Mouse (Mus musculus): ENCODE data around the gene Rpl7l1. TPM values are rescaled to one million over a fixed set of nuclear protein-coding genes. Genes with fewer than 3 reads are reported as not detected.
"Not testable (repeated sequence)": the region's sequence is repeated elsewhere in the genome, so short reads cannot be mapped to it uniquely, and the experiment has no call there.

Rpl7l1 gene
- total RNA-seq, 2 experiments from 2014 or later: 54.3 to 57.4 TPM

DNA sequence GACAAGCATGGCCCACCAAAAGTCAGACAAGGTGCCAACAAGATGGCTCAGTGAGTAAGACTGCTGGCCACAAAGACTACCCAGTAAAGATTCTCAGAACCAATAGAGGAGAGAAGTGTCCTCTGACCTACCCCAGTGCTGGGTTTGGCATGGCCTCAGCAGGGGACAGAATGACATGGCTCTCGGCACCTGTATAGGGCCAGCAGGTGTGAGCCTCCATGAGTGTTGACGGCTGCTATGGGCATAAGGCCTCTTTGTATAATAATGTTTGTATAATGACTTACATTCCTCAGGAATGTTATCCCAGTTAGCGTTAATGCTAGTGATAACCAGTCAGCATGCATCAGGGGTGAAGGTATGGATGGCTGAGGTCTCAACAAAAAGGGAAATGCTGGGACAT lies 6.4 kb downstream of the Rpl7l1 start:
- no peak for DNase-seq (ENCODE audit: low spot score in 2 of 2)

DNA sequence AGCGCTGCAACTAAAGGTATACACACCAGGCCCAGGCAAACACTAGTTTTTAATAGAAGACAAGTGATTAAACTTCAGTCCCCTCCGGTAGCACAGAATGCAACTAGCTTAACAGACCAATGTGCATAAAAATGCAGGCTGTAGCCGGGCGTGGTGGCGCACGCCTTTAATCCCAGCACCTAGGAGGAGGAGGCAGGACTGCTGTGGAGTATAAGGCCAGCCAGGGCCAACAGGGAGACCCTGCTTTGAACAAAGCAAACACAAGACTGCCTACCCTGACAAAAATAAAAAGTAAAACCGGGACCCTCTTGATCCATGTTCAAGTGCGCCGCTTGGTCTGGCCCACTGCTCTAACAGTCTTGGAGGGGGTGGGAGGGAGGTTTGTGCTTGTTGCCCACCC lies 7.4 kb downstream of the Rpl7l1 start:
- DNase-seq (ENCODE audit: low spot score in 2 of 2): no peak

DNA sequence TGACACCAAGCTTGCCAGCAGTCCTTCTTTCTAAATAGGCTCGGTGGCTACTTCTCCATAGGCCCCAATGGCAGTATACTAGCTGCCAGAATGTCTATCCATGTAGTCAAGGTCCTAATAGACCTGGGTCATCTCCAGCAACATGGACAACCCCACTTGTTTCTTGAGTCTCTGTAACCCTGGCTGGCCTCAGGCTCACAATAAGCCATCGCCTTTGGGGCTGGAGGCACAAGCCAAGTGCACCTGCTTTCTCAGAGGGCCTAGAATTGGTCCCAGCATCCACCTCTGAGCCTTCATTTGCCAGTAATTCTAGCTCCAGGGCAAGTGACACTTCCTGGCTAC lies 8.4 kb downstream of the Rpl7l1 start:
- no peak for DNase-seq (ENCODE audit: low spot score in 2 of 2)

DNA sequence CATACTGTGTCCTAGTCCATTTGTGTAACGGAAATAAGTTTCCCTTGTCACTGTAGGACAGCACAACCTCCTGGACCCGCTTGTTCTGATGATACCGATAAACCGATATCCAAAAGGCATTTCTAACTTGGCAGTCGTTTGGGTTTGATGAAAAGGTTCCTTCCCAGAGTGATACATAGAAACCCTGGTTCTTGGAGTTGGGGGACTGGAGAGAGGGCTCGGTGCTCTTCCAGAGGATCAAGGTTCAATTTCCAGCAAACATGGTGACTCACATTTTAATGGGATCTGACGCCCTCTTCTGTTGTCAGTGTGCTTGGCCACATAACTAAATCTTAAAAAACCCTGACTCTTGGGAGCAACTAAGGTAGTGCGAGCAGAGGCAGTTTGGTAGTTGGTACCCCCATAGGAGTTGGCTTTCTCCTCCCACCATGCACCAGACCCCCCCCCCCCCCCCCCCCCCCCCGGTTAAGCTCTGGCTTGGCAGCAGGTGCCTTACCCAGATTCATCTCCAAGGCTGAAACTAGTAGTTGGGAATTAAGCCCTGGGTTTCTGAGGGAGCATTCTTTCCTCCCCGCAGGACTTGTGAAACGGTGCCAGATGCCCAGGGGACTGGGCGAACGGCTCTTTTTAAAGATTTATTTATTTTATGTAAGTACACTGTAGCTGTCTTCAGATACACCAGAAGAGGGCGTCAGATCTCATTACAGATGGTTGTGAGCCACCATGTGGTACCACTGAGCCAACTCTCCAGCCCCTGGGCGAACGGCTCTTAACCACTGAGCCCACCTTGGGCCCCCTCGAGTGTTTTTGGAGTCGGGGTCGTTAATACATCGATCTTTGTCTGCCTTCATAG lies 9.0 kb downstream of the Rpl7l1 start:
- peak in 1 of 2 experiments; percentile 23 for DNase-seq (ENCODE audit: low spot score in 2 of 2)

DNA sequence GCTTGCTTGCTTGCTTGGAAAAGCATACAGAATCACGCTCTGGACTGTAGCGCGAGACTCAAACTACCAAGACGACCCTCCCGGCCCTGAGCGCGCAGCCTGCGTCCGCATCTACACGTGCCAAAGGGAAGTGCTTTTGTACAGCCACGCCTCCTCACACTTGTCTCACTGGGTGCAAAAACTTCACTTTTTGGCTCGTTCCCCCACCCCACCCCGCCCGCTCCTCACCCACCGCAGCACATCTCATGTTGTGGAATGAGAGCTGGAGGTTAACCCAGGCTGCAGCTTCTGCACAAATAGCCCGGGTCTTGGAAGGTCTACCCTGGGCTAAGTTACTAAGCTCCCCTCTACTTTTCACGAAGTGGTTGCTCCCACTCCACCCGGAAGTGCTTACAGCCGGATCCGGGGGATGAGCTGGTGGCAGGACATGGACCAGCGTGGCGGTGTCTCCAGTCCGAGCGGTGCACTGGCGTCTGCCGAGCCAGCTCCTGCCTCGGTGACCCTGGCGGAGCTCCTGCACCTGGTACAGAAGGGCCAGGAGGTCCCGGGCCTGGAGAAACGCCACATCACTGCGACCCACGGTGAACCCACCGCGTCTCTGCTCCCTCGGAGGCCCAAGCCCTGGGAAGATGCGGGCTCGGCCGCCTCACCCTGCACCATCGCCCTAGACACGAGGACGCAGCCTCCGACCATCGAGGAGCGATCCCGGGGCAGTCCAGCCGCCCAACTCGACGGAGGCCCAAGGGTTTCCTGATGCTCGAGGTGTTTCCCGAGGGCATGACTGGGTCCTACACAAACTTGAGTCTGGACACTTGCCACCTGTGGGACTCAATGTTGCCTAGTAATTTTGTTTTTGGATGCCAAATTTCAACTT lies 9.8 kb downstream of the Rpl7l1 start, which contains the start of gene 2310039H08Rik:
TSS of gene 2310039H08Rik (plus strand) at position 232 of the 874 bp plus-strand sequence.
- peak; percentile 81 to 86 for DNase-seq (ENCODE audit: low spot score in 2 of 2)

DNA sequence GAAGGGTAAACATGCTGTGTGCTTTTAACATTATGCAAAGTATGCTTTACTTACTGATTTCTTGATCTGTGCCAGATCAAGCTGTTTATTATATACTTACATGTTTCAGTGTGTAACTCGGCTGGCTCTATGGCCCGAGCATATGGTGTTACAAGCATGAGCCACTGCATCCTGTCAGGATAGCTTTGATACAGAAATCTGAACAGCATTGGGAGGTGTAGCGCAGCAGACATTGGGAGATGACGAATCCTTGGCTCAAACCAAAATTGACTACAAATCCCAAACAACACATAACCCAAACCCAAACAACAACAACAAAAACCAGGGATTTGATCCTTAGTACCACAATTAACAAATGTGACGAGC lies 10.5 kb downstream of the Rpl7l1 start:
- DNase-seq (ENCODE audit: low spot score in 2 of 2): no peak

DNA sequence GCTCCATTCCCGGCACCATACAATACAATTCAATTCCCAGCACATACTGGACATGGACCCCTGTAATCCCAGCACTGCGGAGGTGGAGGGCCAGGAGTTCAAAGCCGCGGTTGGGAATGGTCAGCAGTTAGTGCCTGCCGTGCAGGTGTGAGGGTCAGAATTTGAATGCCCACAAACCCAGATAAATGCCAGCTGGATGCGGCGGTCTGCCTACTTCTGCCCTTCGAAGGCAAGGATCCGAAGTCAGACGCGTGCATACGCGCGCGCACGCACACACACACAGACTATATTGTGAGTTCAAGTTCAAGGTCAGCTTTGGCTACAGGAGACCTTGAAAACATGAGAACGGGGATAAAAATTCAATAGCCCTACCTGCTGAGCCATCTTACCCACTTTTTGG lies 10.9 kb downstream of the Rpl7l1 start:
- no peak for DNase-seq (ENCODE audit: low spot score in 2 of 2)

DNA sequence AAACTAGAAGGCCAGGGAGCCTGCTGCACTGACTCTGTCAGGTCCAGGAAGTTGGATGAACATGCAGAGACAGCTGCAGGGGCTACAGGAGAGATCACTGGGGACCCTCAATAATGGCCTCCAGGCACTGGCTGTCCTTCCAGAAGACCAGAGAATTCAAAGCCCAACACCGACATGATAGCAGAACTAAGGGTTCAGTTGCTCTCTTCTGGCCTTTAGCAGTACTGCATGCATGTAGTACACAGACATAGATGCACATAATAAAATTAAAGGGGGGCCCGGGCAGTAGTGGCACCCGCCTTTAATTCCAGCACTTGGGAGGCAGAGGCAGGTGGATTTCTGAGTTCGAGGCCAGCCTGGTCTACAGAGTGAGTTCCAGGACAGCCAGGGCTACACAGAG lies 11.4 kb downstream of the Rpl7l1 start:
- no peak for DNase-seq (ENCODE audit: low spot score in 2 of 2)

DNA sequence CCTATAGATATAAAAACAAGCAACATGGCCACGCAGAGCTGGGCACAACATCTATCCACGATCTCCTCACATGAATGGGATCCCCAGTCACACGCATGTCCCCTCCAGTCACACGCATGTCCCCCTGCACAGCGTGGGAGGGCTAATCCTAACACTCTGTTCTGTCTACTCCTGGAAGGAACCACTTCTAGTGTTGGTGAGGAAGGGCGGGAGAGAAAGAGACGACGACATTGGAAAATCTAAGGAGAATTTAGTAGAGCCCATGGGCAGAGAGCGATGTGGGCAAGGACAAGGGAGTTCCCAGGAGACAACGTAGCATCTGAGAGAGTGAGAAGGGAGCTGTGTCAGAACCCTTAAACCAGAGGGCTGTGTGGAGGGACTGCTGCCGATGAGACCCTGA lies 11.9 kb downstream of the Rpl7l1 start:
- DNase-seq (ENCODE audit: low spot score in 2 of 2): no peak

DNA sequence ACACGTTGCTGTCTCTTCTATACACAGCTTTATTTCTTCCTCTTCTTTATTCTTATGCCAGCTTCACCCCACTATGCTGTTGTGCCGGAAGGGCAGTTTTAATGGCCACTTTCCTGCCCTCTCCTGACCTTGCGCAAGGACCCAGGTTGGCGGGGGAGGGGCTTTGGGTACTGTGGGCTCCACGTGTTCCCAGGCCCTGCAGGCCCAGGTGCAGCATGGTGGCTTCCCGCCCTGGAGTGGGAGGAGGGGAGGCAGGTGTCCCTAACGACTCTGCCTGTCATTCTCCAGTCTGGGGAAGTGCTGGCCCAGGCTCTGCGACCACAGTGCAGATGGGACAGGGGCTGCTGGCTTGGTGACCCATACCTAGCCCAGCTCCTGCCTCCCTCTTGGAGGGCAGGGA lies 14.6 kb downstream of the Rpl7l1 start:
- no peak for DNase-seq (ENCODE audit: low spot score in 2 of 2)

DNA sequence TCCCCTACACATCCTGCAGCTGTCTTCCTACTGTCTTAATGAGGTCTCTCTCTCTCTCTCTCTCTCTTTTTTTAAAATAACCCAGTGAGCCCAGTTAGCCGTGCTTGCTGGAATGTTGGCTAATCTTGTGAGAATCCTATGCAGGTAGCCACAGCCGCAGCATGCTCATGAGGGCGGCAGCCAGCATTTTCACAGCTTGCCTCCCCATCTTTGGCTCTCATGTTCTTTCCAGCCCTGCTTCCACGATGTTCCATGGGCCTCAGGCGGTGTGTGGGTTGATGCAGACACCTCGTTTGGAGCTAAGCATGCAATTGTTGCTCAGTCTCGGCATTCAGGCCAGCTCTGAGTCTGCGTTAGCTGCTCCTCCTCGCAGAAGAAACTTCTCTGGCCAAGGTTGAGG lies 17.6 kb downstream of the Rpl7l1 start:
- DNase-seq (ENCODE audit: low spot score in 2 of 2): not testable (repeated sequence)

DNA sequence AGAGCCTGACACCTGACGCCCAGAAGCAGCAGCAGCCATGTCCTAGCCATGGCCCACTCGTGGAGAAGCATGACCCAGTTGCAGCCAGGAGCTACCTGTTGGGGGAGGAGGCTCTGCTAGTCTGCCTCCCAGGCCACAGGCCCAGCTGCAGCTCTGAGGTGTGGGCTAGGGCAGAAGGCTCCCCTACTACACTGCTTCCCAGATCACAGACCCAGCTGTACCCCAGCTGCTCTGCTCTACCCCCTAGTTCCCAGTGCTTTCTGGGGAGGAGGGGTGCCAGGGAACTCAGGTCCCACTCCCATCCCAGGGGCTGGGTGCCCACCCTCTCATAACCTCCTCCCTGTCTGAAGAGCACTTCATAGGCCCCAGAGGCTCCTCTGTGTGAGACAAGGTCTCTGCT lies 18.9 kb downstream of the Rpl7l1 start, which contains the start of gene Ptcra:
TSS of gene Ptcra (minus strand) at position 169 of the 400 bp plus-strand sequence.
- DNase-seq (ENCODE audit: low spot score in 2 of 2): no peak

DNA sequence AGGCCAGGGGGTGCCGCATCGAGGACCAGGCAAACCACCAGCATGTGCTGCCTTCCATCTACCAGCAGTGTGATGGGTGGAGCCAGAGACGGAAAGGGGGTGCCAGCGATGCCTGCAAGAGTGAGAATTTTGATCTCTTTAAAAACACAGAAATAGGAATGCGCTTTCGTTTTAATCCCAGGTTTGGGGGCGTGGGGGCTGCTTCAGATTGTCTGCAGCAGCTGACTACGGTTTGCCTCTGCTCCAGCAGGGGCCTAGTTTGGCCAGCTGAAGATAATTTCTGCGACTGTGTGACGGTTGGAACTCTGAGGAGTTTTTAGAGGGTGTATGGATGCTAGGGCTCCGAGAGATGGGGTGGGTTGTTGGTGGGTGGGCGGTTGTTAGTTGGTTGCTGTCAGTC lies 23.7 kb downstream of the Rpl7l1 start:
- no peak for DNase-seq (ENCODE audit: low spot score in 2 of 2)

DNA sequence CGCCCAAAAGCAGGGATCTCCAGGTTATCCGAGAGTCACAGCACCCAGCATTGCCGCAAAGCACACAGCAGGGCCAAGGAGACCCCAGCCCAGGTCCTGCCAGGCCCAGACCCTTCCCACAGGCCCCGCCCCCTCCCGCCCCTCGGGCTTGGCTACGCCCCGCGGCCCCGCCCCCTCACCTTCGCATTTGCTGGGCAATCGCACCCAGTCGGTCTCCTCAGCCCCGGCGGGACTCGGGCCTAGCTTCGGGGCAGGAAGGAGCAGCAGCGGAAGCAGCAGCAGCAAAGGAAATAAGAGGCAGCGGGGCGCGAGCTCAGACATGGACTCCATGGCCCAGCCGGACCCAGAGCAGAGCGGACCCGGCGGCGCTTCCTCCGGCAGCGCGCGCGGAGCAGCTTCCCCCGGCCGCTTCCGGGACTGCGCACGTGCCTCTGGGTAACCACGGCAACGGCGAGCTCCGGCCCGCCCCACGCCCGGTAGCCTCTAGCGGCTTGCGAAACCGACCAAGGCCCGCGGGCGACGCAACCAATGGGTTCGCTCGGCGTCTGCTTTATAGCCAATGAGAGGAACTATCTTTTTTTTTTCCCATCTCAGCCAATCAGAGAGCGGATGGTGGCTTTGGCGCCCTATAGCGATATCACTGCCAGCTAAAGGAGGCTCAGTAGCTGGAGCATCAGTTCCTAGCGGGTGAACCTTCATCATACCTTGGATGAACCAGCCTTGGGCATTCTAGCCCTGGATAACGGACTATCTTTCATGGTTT lies 30.5 kb downstream of the Rpl7l1 start, which contains the start of gene Cnpy3:
TSS of gene Cnpy3 (minus strand) at position 421 of the 763 bp plus-strand sequence.
- DNase-seq (ENCODE audit: low spot score in 2 of 2): peak; percentile 94 to 97

DNA sequence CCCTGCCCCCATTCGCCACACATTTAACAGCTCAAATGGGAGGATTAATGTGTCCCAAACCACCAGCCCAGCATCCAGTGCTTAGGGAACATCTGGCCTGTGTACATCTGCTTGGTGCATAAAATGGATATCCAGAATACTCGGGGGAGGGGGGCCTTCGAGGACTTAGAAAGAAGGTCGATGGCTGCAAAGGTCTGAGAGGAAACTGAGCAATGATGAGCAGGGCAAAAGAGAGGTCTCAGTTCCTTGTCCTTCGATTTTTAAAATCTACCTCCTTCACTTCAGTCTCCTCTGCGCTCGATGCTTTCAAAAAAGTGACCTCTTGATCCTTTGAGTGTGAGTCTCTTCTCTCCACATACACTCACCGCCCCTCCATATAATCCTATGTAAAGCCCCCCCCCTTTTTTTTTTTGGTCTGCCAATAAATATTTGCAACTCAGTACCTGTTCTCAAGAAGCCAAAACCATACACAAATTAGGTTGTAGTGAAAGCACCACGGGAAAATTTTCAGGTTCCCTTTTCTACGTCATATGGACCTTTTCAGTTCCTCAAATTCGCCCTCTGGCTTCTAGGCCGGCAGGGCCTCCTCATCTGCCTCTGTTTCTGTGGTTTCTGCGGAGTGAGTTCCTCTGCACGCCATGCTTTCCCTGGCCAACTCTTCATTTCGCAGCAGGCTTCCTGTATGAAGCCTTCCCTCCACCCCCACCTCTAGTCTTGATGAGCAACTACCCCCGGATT lies 31.2 kb downstream of the Rpl7l1 start:
- DNase-seq (ENCODE audit: low spot score in 2 of 2): no peak

DNA sequence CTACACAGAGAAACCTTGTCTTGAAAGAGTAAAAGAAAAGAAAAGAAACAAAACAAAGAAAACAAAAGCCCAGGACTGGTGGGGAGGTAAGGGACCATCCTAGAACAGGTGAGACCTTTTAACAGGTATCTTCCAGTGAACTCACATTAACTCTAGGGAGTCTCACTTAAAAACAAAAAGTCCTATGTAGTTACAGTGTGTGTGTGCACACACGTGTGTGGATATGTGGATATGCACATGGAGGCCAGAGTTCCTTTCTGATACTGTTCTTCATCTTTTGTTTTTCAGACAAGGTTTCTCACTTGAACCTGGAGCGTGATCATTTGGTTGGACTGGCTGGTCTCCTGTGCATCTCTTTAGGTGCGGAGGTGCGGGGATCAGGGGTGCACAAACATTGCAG lies 31.9 kb downstream of the Rpl7l1 start:
- DNase-seq (ENCODE audit: low spot score in 2 of 2): no peak

DNA sequence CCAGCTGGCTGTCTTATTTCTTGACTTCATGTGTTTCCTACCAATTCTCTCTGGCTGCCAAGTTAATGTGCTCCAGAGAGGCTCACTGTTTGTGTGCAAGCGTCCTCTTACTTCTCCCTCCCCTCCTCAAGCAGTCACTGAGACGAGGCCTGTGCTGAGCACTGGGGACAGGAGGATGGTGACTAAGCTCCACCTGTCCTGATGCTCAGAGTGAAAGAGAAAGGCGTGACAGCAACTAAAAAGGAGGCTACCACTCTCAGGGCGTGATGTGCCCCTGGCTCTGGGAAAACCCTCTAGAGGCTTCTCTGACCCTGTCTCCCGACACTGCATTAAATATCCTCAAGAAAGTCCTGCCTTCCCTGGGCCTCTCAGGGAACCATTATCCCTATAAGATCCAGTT lies 33.2 kb downstream of the Rpl7l1 start:
- DNase-seq (ENCODE audit: low spot score in 2 of 2): no peak

DNA sequence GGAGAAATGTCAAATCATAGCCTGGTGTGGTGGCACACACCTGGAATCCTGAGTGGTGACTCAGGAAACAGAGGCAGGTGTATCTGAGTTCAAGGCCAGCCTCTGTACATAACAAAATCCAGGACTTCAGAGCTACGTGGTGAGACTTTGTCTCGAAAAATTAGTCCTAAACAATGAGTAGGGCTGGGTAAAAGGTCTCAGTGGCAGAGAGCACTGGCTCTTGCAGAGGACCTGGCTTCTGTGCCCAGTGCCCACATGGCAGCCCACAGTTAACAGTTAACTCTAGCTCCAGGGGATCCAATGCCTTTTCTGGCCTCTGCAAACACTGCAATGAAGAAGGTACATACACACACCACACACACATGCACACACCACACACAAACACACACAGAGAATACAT lies 34.7 kb downstream of the Rpl7l1 start:
- no peak for DNase-seq (ENCODE audit: low spot score in 2 of 2)

DNA sequence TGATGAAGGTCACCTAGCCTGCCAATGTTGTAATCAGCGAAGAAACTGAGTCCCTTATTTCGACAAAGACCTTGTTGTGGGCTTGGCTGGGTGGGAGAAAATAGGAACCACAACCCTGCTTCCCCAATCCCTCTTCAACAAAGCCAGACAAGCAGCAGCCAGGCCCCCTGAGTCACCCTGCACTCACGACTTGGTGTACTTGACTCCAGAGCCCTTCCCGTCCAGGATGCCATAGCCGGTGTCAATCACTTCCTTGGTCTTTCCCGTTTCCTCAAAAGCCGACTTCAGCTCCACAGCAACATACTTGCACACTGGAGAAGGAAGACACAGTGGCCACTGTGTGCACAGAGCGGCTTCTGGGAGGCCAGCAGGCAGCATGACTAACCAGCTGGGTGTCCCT lies 35.2 kb downstream of the Rpl7l1 start:
- no peak for DNase-seq (ENCODE audit: low spot score in 2 of 2)

DNA sequence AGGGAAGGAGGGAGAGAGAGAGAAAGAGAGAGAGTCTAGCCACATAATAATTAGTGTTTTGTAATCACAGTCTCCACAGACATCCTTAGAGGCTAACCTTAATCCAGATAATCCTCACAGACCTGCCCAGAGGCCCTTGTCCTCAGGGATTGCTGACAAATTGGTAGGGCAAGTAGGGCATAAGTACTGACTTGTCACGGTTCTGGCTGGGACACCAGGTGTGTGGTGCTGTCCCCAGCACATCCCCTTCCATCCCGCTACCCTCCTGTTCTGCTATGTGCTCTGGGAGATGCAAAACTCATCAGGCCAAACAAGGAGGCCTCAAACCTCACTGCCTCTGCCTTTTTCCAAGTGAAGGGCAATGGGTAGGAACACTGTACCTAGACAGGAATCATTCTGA lies 37.0 kb downstream of the Rpl7l1 start:
- no peak for DNase-seq (ENCODE audit: low spot score in 2 of 2)

DNA sequence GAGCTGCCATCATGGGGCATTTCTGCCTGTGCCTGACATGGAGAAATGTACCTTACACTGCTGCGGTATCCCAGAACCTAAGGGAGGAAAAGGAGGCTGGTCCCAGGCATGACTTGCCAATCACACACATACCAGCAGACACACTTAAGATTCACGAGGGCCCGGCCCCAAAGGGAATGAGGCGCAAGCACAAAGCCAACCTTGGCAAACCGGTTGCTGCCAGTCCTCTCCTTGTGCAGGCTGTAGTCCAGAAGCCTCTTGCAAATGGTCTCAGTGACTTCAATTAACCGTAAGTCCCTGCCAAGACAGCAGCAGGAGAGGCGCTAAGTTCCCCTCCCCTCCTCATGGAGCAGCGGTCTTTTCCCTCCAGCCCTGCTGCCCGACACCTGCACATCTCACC lies 39.5 kb downstream of the Rpl7l1 start:
- DNase-seq (ENCODE audit: low spot score in 2 of 2): no peak
